Mouse (Mus musculus): ENCODE measurements at regions not wholly inside any gene's neighbourhood (a gene's known extent, or its start where the extent isn't known, plus 50 kb on each side); places are given as distances from the start of the nearest gene placed in this dataset.

DNA sequence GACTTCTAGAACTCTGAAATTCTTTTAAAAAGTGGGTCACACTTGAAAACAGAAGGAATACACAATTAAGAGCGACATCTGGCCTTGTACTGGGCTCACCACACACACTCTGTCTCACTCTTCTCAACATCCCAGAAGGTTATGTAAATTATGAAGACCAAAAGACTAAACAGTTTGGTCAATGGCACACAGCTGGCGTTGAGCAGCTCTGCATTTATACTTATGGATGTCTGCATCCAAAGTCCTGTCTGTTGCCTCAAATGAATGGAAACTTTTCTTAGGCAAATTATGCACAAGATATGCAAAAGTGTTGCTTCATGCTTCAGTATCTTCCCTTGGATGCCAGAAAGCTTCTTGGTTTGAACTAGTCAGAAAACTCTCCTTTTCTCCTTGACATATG, 323.5 kb downstream of the Ppp3ca start:
- DNase-seq: no peak

DNA sequence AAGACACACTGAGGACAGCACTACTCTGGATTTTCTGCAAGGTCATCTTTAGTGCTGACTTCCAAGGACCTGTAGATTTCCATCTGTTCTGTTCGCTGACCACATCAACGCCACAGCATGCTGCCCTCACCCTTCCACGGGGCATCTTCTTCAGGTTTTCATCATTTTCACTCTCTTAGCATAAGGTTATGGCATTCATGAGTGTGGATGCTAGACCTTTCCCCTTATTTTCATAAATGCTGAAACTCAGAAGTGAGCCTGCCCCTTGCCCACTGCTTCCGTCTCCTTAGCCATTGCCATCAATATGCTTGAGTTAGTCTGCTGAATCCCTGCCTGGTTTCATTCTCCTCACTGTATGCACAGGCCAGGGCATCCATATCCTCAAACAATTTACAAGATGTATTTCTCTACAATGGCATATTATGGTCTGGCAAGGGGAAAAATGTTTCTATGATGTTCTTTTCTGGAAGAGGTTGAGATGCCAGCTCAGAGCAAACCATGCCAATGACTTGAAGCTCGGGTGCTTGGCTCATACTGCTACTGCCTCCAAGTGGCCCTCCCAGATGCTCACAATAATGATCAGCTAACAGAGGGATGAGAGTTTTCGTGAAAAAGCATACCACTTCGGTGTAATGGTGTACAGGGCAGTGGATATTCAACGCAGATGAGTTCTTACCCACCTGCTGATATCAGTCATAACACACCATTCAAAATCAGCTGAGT, 324.6 kb downstream of the Ppp3ca start:
- DNase-seq: no peak

DNA sequence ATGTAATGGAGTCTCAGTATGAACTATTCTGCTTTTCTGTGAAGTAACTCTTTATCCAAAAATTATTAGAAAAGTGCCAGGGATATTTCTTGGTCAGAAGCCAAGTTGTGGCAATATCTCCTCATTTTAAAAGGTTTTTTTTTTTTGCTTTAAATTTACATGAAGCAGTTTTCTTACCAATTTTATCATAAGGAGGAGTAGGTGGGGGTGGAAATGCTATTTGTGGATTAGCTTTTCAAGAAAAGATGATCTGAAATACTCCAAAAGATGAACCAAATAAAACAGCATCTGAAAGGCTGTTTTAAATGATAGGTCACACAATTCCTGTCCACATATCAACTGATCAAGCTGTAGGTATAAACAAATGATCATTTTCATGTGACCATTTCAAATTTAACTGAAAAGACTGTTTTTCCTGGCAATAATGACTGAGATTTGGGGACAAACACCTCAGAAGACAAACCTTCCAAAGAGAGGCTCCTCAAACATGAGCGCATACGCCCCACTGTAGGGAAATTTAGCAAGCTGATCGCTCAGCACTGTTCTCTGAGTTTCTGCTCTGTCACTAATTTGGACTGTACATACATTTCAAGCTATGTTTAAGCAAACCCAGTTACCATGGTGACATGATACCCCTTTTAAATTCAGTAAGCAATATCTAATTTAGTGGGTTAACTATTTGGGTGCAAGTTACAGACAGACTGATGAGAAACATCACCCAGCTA, 325.8 kb downstream of the Ppp3ca start:
- DNase-seq: no peak

DNA sequence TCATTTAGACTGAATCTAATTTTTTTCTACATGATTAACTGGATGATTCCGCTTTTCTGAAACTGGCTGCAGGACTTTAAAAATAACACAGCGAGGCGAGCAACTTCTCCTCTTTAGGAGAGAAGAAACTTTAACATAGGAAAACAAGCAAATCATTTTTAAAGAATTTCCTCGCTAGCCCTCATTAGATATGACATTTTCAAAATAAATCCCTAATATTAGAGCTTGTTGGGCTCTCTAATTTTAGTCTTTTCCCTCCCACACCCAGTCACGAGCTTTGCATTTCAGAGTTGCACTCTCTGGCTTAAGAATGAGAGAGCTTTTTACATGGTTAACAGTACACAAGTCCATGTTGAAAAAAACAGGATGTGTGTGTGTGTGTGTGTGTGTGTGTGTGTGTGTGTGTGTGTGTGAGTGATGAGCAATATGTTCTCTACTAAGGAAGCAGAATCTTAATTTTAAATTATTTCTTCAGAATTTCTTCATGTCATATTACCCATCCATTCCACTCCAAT, 326.5 kb downstream of the Ppp3ca start:
- no peak for DNase-seq

DNA sequence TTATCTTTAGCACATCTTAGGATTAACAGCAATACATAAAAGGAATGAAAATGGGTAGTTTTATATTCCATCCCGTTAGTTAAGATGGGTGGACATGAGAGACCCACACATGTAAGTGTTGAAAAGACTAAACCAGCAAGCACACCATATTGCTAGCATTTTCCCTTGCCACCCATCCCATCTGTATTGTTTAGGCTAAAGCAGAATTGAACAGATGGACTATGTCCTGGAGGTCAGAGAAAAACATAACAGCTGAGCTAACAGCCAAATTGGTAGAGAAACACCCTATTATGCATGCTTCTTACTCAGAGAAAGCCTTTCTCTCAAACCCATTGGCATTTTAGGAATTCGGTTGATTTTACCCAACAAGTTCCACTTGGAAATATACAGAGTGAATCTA, 329.3 kb upstream of the Emcn start:
- no peak for DNase-seq

DNA sequence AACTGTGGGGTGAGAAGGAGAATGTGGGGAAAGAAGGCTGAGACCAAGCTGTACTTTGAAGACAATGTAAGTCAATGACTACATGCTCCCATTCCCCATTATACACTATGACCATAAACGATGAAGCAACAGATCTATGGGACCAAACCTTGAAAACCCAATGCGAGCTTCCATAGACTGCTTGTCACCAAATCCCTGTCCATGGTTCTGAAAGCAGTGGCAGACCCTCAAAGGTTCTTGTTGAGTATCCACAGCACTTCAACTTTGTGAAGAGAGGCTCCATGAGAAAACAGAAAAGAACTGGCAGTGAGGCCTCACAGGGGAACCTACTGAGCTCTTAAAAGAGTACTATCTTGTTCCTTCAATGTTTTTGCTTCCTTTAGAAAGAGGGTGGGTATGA, 326.2 kb upstream of the Emcn start:
- no peak for DNase-seq

DNA sequence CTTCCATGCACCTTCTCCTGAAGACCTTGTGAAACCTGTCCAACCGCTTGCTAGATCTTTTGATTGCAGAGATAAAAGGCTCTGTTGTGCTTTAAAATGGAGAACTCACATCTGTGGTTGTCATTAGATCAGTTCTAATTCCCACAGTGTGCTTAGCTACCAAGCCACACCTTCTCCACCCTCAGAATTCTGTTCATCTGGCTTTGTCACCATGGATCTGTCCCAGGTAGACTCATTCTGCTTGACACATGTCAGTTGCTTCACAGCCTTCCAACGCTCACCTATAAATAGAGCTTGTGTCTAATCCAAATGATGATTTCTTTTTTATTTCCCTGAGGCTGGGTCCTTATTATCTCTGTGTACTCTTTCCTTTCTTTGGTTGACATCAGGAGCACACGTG, 325.7 kb upstream of the Emcn start:
- DNase-seq: no peak

DNA sequence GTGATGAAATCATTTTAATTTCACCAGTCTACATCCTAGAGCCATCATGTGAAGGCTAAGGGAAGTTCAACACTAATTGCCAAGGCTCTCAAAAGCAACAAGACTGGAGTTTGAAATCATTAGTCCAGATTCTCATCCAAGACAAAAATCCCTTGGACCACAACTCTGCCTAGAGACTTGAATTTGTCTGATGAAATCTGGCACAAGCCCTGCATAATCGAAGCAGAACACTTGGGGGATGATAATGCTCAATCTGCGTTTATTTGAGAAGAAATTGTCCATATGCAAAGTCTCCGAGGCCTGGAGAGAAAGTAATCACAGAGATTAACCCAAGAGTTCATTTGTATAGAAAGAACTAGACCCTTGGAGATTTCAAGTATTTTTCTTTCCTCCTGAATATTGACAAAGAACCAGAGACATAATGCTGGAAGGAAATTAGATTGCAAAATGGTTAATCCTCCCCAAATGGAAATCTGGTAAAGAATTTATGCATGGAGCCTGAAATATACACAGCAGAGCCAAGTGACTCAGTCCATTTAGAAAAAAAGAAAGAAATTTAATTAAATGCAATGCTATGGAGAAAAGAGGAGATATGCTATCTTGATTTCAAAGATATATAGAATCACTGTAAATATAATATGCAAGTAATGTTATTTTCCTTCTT, 320.8 kb upstream of the Emcn start:
- no peak for DNase-seq

DNA sequence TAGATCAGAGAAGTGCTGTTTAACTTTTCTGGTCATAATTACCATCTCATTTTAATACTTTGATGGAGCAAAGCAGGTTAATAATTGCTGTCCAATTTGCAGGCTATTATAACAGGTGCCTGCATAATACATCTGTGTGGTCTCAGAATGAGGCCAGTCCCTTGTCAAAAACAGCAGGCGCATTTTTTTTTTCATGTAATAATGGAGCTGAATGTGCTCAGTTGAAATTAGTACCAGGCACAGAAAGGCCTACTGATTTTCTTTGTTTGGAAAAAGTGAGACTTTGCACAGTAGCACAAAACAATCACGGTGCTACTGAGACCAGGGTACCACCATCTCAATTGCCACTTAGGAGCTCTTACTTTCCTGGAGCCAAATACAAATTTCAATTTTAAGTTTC, 311.3 kb upstream of the Emcn start:
- DNase-seq: no peak

DNA sequence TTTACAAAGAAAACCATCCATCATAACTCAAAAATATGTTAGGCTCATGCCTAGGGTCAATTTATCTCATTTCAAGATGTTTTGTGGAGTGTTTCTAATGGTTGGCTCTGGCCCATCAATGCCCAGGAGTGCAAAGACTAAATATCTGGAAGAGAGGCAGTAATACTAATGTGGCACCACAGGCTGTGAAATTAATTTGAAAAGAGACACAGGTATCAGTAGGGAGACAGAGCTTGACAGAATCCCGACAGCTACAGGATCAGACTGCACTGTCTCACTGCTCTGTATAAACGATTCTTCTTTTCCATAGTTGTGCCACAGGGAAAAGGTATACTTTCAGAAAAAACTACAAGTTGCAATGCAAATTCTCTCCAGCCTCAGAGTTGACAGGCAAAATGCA, 308.1 kb upstream of the Emcn start:
- DNase-seq: no peak

DNA sequence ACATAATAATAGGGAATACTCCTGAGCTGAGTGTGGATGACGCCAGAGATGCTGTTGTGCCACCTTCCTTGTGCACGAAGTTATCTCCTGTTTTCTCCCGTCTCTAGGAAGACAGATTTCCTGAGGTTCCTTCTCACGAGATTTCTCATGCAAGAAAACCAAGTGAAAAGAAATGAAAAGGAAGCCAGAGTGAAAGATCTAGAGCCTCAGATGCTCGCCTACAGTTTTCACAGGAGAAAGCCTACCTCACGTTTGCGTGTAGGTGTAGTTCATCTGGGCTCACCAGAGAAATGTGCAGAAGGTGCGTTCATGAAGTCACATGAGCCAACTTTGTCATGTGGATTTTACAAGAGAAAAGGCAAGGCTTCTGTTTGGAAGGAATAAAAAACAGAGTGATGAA, 301.2 kb upstream of the Emcn start:
- DNase-seq: no peak

DNA sequence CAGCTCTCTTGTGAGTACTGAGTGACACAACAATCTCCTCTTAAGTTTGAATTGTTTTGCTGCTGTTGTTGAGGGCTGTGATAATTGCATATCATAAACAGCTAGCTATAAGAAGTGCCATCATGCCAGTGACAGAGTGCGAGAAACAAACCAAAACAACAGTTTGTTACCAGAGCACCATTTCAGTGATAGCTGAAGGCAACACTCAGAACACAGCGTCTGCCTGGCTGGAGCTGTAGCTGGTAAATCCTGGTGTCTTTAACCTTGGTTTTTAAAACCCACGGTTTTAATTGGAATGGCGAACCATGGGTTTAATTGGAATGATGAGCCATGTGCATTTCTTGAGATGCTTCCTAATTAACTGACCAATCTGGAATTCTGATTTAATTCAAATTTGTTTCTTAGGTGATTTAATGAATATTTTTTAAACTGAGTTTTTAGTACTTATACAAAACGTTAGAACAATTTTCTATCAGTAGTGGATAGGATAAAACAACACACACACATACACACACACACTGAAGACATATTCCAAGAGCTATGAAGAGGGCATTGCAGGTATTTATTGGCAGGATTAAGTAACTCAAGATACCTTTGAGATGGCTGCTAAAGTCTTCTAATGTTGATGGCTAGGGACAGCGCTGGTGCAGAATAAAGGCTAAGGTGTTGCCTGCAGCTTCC, 284.2 kb upstream of the Emcn start:
- DNase-seq: no peak

DNA sequence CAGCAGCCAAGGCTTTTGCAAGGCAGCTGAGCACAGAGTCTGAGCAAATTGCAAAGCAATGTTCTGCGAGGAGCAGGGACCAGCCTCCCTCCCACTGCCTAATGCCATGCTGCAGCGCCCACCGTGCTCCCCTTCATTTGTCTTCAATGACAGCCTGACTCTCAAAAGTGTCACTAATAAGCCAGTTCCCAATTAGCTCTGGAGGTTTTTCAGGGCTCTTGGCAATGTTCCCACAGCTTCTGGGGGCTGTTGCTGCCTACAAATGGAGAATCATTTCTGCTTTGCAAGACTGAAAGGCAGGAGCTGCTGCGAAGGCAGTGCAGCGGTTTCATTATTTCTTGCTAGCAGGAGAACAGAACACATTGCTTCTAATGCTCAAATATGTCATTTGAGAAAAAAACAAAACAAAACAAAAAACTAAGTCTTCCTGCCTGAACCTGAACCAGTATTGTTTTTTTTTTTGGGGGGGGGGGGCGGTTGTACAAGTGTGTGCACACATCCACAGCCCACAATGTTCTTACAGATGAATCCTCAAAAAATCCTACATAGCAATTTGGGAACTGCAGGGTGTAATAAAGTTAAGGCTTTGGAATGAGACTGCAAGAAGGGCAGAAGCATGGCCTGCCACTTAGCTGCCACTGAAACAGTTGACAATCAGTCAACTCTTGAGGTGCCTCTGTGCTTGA, 283.5 kb upstream of the Emcn start:
- no peak for DNase-seq

DNA sequence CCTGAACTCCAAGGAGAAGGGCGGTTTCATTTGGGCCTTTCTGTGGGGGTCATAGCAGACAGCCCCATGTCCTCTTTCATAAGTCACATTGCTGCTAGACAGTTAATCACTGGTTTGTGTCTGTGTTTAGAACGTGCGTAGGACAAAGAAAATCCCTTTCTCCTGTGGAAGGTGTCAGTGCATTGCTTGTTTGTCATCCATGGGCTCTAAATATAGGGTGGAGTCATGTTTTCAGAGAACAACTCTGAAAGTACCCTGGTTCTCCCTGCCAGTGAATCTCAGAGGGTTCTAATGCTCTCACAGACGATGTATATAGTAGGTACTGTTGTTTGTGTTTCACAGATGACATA, 283.0 kb upstream of the Emcn start:
- DNase-seq: no peak

DNA sequence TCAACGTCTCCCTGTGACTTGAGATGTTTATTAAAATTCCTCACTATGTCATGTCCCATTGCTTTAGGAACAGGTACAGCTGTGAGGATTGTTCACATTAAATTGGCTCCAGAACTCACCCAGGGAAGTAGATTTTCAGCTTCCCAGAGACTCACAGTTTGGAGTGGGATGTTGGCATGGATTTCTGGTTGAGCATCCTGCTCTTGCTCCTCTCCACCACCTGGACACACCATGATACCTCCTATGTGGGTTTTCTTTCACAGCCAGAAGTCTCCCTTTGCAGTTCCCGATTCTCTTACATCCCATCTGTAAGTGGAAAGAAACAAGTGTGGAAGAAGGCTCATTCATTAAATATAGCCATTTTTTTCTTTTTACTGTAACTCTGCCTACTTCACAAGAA, 278.8 kb upstream of the Emcn start:
- DNase-seq: no peak

DNA sequence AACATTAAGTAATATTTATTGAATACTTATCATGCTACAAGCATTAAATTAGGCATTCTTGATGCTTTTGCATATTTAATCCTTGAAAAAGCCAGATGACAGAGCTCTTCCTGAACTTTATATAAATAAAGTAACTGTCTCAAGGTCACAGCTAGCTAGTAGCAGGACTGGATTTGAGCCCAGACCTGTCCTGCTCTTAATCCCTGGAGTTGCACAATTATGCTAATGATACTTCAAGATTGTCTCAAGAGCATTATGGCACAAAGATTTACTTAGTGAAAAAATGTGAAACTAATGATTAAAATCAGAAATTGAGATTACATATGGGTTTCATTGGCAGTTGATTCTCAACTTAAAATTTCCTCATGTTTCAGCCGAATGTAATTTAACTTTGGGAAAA, 273.5 kb upstream of the Emcn start:
- DNase-seq: no peak

DNA sequence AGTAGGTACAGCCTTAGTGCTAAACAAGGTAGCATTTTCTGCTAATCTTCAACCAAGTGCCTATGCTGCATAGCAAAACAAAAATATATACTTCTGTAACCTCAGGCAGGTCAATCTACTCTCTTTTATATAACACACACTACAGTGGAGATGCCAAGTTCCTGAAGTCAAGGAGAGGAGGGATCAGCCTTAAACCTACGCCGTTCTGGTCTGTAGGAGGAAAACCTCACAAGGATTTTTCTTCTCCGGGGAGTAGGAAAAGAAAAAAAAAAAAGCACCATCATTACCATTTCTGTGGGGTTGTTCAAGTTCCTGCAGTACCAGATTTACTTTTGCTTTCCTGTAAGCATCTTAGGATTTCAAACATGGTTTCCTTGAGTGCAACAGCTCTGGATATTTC, 271.5 kb upstream of the Emcn start:
- DNase-seq: no peak

DNA sequence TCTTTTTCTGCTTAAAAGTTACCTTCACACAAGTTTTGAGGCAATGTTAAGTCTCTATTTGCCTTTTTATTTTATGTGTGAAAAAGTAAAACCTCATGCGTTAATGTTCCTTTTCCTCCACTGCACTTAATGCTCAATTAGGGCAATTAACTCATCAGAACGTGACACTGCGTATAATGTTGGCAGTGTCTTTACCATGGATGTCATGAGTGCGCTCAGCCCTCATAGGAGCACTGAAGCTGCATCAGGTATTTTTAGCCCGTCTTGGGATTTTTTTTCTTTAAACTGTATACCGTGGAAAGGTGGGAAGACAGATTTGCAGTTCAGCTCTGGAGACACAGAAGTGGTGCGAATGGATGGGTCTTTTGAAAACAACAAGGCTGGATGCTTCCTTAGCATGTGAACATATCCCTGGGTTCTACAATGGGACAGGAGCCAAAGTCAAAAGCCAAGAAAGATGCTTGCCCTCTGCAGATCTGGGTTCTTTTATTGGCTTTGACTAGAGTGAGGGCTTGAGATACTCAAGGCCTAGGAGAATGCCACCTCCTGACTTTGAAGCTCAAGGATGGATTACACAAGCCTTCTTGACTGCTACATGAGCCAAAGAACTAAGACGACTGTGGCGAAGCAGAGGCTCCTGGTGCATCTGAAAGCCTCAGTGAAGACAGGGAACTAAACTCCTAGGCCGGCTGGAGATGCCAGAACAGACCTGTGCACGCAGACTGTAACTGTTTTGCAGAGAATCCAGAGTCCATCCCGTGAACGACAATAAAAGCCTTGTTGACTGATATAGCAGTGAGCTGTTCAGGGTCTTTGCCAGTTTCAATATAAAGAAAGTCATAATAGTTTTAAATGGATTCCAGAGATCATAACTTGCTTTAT, 262.9 kb upstream of the Emcn start:
- no peak for DNase-seq

DNA sequence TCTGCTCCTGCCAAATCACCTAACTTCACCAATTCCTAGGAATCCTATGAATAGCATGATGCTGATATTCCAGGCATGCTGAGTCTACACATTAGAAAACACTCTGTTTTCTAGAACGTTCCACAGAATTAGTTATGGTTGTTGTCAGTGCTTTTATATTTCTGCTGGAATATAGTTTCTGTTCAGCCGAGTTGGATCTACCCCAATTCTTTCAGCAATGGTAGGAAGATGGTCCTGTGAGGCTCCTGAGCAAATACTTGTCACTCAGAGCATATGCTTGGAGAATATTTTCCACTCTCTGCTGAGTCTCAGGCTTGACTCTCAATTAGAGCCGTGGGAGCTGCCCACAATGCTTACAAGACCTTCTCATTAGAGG, 262.3 kb upstream of the Emcn start:
- no peak for DNase-seq

DNA sequence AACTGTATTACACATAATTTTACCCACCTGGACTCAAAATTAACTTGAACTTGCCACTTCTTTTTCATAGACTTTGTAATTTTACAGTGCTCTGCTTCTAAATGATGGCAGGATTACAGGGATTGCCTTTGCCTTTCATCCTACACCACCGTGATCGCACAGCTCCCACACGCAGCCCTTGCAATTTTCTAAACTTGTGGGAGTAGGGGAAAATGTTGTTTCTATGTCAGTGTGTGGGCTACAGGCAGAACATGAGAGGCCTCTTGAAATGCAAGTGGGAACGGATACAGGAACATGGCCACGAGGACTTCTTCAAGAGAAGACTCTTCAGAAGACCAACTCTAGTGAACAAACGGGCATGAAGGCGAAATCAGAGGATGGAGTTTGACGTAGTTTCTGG, 254.0 kb upstream of the Emcn start:
- no peak for DNase-seq

DNA sequence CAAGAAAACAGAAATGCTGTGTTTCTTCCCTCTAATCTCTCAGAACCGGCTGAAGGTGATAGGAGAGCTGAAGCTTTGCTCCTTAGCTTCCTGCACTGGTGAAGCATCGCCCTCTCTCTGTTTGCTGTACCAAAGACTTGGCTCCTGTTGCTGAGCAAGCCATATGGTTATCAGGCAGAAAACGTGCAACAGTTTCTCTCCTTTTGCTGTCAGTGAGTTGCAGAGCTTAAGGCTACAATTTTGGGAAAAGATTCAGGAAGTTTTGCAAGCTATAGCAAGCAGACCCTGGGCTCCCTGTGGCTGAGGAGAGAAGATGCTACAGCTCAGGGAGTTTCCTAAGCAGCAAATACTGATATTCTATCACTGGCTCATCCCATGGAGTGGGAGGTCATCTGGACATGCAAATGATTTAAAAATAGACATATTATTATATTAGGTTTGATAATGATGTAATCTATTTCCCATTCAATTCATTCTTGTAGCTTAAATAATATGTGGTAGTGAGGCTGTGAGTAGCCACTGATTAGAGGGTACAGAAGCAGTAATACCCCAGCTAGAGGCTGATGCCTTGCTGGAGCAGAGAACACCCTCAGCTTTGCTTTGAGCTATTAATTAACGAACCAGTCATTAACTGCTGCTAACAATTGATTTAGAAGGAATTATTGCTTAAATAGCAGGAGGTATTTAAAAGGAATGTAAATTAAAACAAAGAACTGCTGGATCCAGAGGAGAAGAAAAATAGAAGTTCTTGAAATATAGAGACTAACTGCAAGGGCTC, 240.1 kb upstream of the Emcn start:
- no peak for DNase-seq
